Mouse (Mus musculus): ENCODE measurements around the gene Gpr3.

DNA sequence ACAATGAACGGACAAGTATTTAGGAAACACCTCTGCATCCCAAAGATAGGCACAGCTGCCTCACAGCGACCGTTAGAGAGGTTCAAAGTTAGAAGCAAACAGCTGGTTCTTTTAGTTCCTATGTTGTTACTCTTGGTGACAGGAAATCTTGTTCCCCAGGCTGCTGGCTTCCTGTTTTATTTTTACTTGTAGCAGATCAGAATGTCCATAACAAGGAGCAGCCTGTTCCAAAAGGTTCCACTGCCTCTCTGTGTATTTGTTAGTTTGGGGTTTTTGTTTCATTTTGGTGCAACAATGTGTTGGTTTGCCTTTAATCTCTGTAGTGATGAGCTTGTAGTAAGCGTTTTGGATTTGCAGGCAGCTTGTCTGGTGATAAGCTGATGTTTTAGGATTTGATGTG is 38.0 kb downstream of the Gpr3 start:
- TF ChIP-seq CTCF (IDR thresholded peaks at IDR 0.05; ENCODE audit: low read depth) (no peak), EP300 (optimal IDR thresholded peaks at IDR 0.05) (no peak)

Measured in stomach, postnatal 0 days (tissue).